Mouse (Mus musculus): ENCODE data around the gene Derl3. TPM values are rescaled to one million over a fixed set of nuclear protein-coding genes. Genes with fewer than 3 reads are reported as not detected.

Gene Derl3
- total and polyA plus RNA-seq, 2 experiments: 2.1 to 15.0 TPM

- no peaks in the 10 kb centered on the region for H3K36me3 ChIP-seq (ENCODE audit: control insufficient read depth, insufficient read depth, low read length)
- WGBS: 60% methylated on average over 3 of the region's 3 CpGs
- no peaks in the 10 kb centered on the region for H3K27me3 ChIP-seq (ENCODE audit: control insufficient read depth, insufficient read depth, low read length)
- no peak overlapping the region for H3K4me3 ChIP-seq (ENCODE audit: insufficient read depth, low read depth, low read length)
- peaks cover 6% of the 10 kb centered on the region; the same call in 1 of the 2 replicates for H3K4me1 ChIP-seq (ENCODE audit: control insufficient read depth, insufficient read depth, low read length)
- no peak overlapping the region for H3K27ac ChIP-seq (replicated peaks; ENCODE audit: insufficient read depth, low read depth, low read length)
- no peak overlapping the region for H3K9ac ChIP-seq (ENCODE audit: low read depth, low read length)
- H3K79me2 ChIP-seq (ENCODE audit: control insufficient read depth, insufficient read depth, low read length): no peaks in the 10 kb centered on the region
- no peak for TF ChIP-seq CTCF (IDR thresholded peaks at IDR 0.05; ENCODE audit: low read depth, low read length)
- TF ChIP-seq POLR2A (IDR thresholded peaks at IDR 0.05; ENCODE audit: extremely low read depth, insufficient read depth, low read length): no peak
- DNase-seq (ENCODE audit: extremely low read depth, low read depth, low spot score): peak; percentile 53
These were observed 14.4 kb upstream of the Derl3 start for GRCm38 (mm10) chr10:75878836-75879235.

DNA sequence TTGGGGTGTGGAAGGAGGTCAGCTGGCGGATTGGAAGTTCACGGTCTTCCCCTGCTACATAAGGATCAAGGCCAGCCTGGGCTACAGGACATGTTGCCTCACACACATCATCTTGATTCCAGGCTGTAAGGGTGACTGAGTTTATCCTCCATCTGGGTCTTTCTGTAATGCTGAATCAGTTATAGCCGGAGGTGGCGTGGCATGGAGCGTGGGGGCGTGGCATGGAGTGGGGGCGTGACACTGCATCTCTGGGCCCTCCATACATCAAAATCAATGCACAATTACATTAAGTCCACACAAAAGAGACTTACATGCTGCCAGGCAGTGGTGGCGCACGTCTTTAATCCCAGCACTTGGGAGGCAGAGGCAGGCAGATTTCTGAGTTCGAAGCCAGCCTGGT is 12.9 kb upstream of the Derl3 start:
- H3K27ac ChIP-seq (replicated peaks; ENCODE audit: insufficient read depth, low read depth, low read length): no peak overlapping the region
- 95% methylated on average over 10 of the region's 10 CpGs for WGBS
- H3K4me1 ChIP-seq (ENCODE audit: control insufficient read depth, insufficient read depth, low read length): peaks cover 6% of the 10 kb centered on the region; the same call in 1 of the 2 replicates
- H3K27me3 ChIP-seq (ENCODE audit: control insufficient read depth, insufficient read depth, low read length): no peaks in the 10 kb centered on the region
- no peaks in the 10 kb centered on the region for H3K36me3 ChIP-seq (ENCODE audit: control insufficient read depth, insufficient read depth, low read length)
- no peak overlapping the region for H3K4me3 ChIP-seq (ENCODE audit: insufficient read depth, low read depth, low read length)
- TF ChIP-seq POLR2A (IDR thresholded peaks at IDR 0.05; ENCODE audit: extremely low read depth, insufficient read depth, low read length): no peak
- no peak for TF ChIP-seq CTCF (IDR thresholded peaks at IDR 0.05; ENCODE audit: low read depth, low read length)
- H3K9ac ChIP-seq (ENCODE audit: low read depth, low read length): no peak overlapping the region
- no peaks in the 10 kb centered on the region for H3K79me2 ChIP-seq (ENCODE audit: control insufficient read depth, insufficient read depth, low read length)
- DNase-seq (ENCODE audit: extremely low read depth, low read depth, low spot score): no peak

DNA sequence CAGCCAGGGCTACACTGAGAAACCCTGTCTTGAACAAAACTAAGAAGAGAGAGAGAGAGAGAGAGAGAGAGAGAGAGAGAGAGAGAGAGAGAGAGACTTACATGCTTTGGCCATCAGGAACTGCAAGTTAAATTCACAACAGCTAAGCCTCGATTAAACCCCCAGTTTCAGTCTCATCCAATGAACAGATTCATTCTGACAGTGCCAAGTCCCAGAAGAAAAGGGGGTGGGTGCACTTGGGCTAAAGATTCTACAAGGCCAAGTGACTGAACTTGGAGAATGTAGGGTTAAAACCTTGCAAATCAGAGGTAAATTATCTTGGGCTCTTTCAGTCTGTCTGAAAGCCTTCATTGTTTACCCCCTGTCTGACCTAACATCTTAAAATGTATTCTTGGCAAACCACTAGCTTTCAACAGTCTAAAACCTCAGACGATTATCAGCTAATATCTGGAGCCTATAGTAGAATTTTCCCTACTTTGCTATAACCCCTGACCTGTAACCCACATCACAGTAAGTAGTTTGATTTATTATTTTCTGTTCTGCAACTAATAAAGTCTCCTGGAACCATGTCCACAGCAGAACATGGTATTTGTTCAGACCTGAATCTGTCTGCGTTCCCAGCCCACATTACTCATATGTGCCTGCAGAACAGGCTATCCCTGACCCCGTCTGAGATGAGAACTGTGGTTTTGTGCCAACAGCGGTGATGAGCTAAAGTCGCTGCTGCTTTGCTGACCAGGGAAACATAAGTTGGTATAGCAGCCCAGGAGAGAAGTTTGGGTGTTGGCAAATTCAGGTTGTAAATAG is 12.2 kb upstream of the Derl3 start:
- Histone ChIP-seq H3K36me3 (ENCODE audit: control insufficient read depth, insufficient read depth, low read length) (no peaks in the 10 kb centered on the region), H3K4me3 (ENCODE audit: insufficient read depth, low read depth, low read length) (no peak overlapping the region), H3K9ac (ENCODE audit: low read depth, low read length) (peak overlapping the region; percentile 46; the same call in 1 of the 2 replicates), H3K27ac (replicated peaks; ENCODE audit: insufficient read depth, low read depth, low read length) (peak overlapping the region; percentile 85), H3K79me2 (ENCODE audit: control insufficient read depth, insufficient read depth, low read length) (no peaks in the 10 kb centered on the region), H3K27me3 (ENCODE audit: control insufficient read depth, insufficient read depth, low read length) (no peaks in the 10 kb centered on the region), H3K4me1 (ENCODE audit: control insufficient read depth, insufficient read depth, low read length) (peaks cover 6% of the 10 kb centered on the region; the same call in 1 of the 2 replicates)
- TF ChIP-seq POLR2A (IDR thresholded peaks at IDR 0.05; ENCODE audit: extremely low read depth, insufficient read depth, low read length) (no peak), CTCF (IDR thresholded peaks at IDR 0.05; ENCODE audit: low read depth, low read length) (no peak)
- no peak for DNase-seq (ENCODE audit: extremely low read depth, low read depth, low spot score)
- 27% methylated on average over 6 of the region's 6 CpGs for WGBS

DNA sequence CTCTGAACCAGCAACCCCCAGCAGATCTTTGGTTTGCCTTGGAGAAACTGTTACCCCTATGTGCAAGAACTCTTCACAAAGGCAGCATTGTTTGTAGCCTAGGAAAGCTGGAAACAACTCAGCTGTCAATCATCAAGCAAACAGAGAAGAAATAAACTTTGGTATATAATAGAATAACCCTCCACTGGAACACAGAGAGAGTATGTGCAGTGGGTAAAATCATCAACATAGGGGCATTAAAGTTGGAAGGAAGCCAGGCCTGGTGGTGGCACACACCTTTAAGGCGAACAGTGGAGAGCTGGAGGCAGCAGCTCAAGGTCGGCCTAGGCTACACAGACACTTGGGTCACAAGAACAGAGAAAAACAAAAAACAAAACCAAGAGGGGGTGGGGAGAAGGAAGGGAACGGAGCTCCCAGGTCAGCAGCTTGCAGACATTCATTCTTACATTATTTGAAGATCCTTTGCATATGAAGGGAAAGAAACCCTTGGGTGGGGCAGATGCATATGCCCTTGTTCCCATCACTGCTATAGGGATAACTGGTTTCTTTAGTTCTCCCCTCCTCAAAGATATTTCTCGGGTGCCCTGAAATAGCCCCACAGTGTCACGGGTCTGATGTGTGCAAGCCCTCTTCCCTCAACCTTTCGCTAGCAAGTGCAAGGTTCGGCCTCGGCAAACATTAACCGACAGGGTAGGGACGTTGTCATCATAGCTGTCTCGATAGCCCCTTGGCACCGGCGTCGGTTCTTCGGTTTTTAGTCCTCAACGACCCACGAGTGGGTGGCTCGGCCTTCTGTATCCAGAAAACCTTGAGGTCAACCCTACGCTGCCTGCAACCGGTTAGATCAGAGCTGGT is 11.4 kb upstream of the Derl3 start:
- DNase-seq (ENCODE audit: extremely low read depth, low read depth, low spot score): peak; percentile 93
- peaks cover 6% of the 10 kb centered on the region; the same call in 1 of the 2 replicates for H3K4me1 ChIP-seq (ENCODE audit: control insufficient read depth, insufficient read depth, low read length)
- no peaks in the 10 kb centered on the region for H3K27me3 ChIP-seq (ENCODE audit: control insufficient read depth, insufficient read depth, low read length)
- WGBS: 16% methylated on average over 20 of the region's 20 CpGs
- H3K27ac ChIP-seq (replicated peaks; ENCODE audit: insufficient read depth, low read depth, low read length): peak overlapping the region; percentile 85
- H3K36me3 ChIP-seq (ENCODE audit: control insufficient read depth, insufficient read depth, low read length): no peaks in the 10 kb centered on the region
- TF ChIP-seq POLR2A (IDR thresholded peaks at IDR 0.05; ENCODE audit: extremely low read depth, insufficient read depth, low read length): no peak
- TF ChIP-seq CTCF (IDR thresholded peaks at IDR 0.05; ENCODE audit: low read depth, low read length): no peak
- peak overlapping the region; percentile 63 for H3K9ac ChIP-seq (ENCODE audit: low read depth, low read length)
- no peaks in the 10 kb centered on the region for H3K79me2 ChIP-seq (ENCODE audit: control insufficient read depth, insufficient read depth, low read length)
- no peak overlapping the region for H3K4me3 ChIP-seq (ENCODE audit: insufficient read depth, low read depth, low read length)

DNA sequence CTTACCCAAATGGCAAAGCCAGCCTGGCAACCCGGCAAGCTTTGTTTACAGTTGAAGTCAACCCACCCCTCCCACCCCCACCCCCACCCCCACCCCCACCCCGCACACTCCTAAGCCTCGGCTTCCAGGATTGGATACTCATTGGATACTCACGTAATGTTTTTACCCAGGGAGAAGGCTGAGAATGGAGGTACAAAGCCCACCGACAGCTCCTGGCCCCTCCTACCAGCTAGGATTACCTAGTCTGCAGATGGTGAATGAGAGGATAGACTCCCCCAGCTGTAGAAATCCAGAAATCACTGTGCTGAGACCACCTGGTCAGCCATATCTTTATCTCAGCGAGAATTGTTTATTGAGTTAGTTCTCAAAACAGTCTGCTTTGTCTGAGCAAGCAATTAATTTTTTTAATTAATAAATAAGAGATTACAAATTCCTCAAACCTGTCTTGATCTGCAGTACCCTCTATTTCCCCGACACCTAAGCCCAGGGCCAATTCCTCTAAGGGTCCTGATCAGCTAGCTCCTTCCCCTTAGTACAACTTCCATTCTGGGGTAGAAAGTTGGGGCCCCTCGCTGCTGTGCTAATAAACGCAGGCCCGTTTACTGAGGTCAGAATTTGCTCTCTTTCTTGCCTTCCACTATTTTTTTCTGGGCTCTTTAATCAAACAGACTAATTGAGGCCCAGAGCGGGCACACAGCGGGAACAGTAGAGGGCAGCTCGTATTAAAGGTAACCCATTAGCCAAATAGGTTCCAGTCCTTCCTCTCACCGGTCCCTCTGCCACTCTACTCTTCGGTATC is 10.6 kb upstream of the Derl3 start:
- H3K9ac ChIP-seq (ENCODE audit: low read depth, low read length): peak overlapping the region; percentile 76
- peak overlapping the region; percentile 85 for H3K27ac ChIP-seq (replicated peaks; ENCODE audit: insufficient read depth, low read depth, low read length)
- peak overlapping the region; percentile 27 for H3K4me3 ChIP-seq (ENCODE audit: insufficient read depth, low read depth, low read length)
- peaks cover 6% of the 10 kb centered on the region; the same call in 1 of the 2 replicates for H3K4me1 ChIP-seq (ENCODE audit: control insufficient read depth, insufficient read depth, low read length)
- TF ChIP-seq CTCF (IDR thresholded peaks at IDR 0.05; ENCODE audit: low read depth, low read length): no peak
- peak; percentile 38; the same call in 1 of the 2 replicates for TF ChIP-seq POLR2A (IDR thresholded peaks at IDR 0.05; ENCODE audit: extremely low read depth, insufficient read depth, low read length)
- H3K27me3 ChIP-seq (ENCODE audit: control insufficient read depth, insufficient read depth, low read length): no peaks in the 10 kb centered on the region
- no peak for DNase-seq (ENCODE audit: extremely low read depth, low read depth, low spot score)
- 7% methylated on average over 15 of the region's 15 CpGs for WGBS
- no peaks in the 10 kb centered on the region for H3K79me2 ChIP-seq (ENCODE audit: control insufficient read depth, insufficient read depth, low read length)
- no peaks in the 10 kb centered on the region for H3K36me3 ChIP-seq (ENCODE audit: control insufficient read depth, insufficient read depth, low read length)

Data from liver, adult 2 months (tissue).